Mouse (Mus musculus) stomach, embryonic 16.5 days (tissue): Measurements from ENCODE around the gene Tssc4. TPM values are rescaled to one million over a fixed set of nuclear protein-coding genes. Genes with fewer than 3 reads are reported as not detected.

ENCODE experiments used
- ATAC-seq: fragments of 200-750 bp; cut with Nextera tagmentation; 2 replicates; pipeline ENCODE4 v1.8.0; 2017; ENCODE audit warnings: moderate number of reproducible peaks, moderate TSS enrichment; ENCODE audit not compliant: insufficient read depth, low FRiP score
- H3K27ac ChIP-seq: fragments of 300-500 bp; sonication (generic); 2 replicates; pipeline ENCODE4 v1.5.1; 2014; ENCODE audit warnings: low read length
- H3K27me3 ChIP-seq: fragments of 300-500 bp; sonication (generic); 2 replicates; pipeline ENCODE4 v1.6.1; 2014; ENCODE audit warnings: low read length, control low read depth, mixed read lengths; ENCODE audit not compliant: control insufficient read depth, insufficient read depth
- H3K36me3 ChIP-seq: fragments of 300-500 bp; sonication (generic); 2 replicates; pipeline ENCODE4 v1.6.1; 2014; ENCODE audit warnings: low read length; ENCODE audit not compliant: control insufficient read depth, insufficient read depth
- H3K4me1 ChIP-seq: fragments of 300-500 bp; sonication (generic); 2 replicates; pipeline ENCODE4 v1.6.1; 2014; ENCODE audit warnings: low read length, control low read depth, mixed read lengths; ENCODE audit not compliant: control insufficient read depth, insufficient read depth
- H3K4me2 ChIP-seq: fragments of 300-500 bp; sonication (generic); 2 replicates; pipeline ENCODE4 v1.6.1; 2014; ENCODE audit warnings: low read depth, low read length, mixed read lengths
- H3K4me3 ChIP-seq: fragments of 300-500 bp; sonication (generic); replicated peaks from 2 replicates; pipeline ENCODE4 v1.5.1; 2014; ENCODE audit warnings: mild to moderate bottlenecking, low read length
- H3K9ac ChIP-seq: fragments of 300-500 bp; sonication (generic); 2 replicates; pipeline ENCODE4 v1.6.1; 2014; ENCODE audit warnings: low read length
- H3K9me3 ChIP-seq: fragments of 300-500 bp; sonication (generic); replicated peaks from 2 replicates; pipeline ENCODE4 v1.6.1; 2016; ENCODE audit warnings: low read length, control low read depth; ENCODE audit not compliant: control insufficient read depth
- WGBS: fragments of 180-500 bp; shearing (Covaris S2); extraction: QIAGEN DNeasy Blood & Tissue Kit; methylation state at CpG from one replicate; pipeline ENCODE4 v1.1.7; 2014; 5-methylcytosine and 5-hydroxymethylcytosine counted together
- polyA plus RNA-seq: library from polyadenylated mRNA; unstranded; fragments of >200 nt; fragmentation: Nextera tagmentation; extraction: Ambion mirVana; gene quantifications from 2 replicates; pipeline ENCODE4 v1.2.1, GENCODE M21; 2015

The Tssc4 gene
- polyA plus RNA-seq, 1 experiment from 2014 or later = 75.8 TPM

GRCm38 (mm10) chr7:143059202-143059870, 9.7 kb upstream of the Tssc4 start:
- no peak for ATAC-seq
- 50% methylated on average over 5 of the region's 5 CpGs for WGBS
- peaks cover 58% of the 10 kb centered on the region for H3K4me1 ChIP-seq
- no peak overlapping the region for H3K4me3 ChIP-seq
- no peak overlapping the region for H3K4me2 ChIP-seq
- no peak overlapping the region for H3K9ac ChIP-seq
- H3K27me3 ChIP-seq = no peaks in the 10 kb centered on the region
- H3K36me3 ChIP-seq = peaks cover 20% of the 10 kb centered on the region
- peak overlapping the region; percentile 84 for H3K27ac ChIP-seq
- no peaks in the 10 kb centered on the region for H3K9me3 ChIP-seq

GRCm38 (mm10) chr7:143062704-143063103, 6.3 kb upstream of the Tssc4 start:
- Histone ChIP-seq H3K4me3 (no peak overlapping the region), H3K4me2 (no peak overlapping the region), H3K9me3 (no peaks in the 10 kb centered on the region), H3K27me3 (no peaks in the 10 kb centered on the region), H3K9ac (no peak overlapping the region), H3K4me1 (peaks cover 26% of the 10 kb centered on the region), H3K27ac (no peak overlapping the region), H3K36me3 (peaks cover 27% of the 10 kb centered on the region)
- WGBS = 71% methylated on average over 2 of the region's 2 CpGs
- peak; percentile 25; the same call in 1 of the 2 replicates for ATAC-seq

- H3K4me1 ChIP-seq = peaks cover 15% of the 10 kb centered on the region
- no peaks in the 10 kb centered on the region for H3K9me3 ChIP-seq
- WGBS = 79% methylated on average over 6 of the region's 6 CpGs
- H3K36me3 ChIP-seq = peaks cover 30% of the 10 kb centered on the region
- no peaks in the 10 kb centered on the region for H3K27me3 ChIP-seq
- H3K27ac ChIP-seq = no peak overlapping the region
- no peak overlapping the region for H3K4me2 ChIP-seq
- H3K9ac ChIP-seq = no peak overlapping the region
- no peak for ATAC-seq
- H3K4me3 ChIP-seq = no peak overlapping the region
Observed at GRCm38 (mm10) chr7:143064226-143064625, 4.8 kb upstream of the Tssc4 start.

- Histone ChIP-seq H3K27me3 (no peaks in the 10 kb centered on the region), H3K9ac (no peak overlapping the region), H3K9me3 (no peaks in the 10 kb centered on the region), H3K4me2 (no peak overlapping the region), H3K4me3 (no peak overlapping the region), H3K27ac (no peak overlapping the region), H3K4me1 (peaks cover 15% of the 10 kb centered on the region), H3K36me3 (peaks cover 30% of the 10 kb centered on the region)
- ATAC-seq = no peak
- 84% methylated on average over 2 of the region's 2 CpGs for WGBS
Observed at GRCm38 (mm10) chr7:143065692-143066091, 3.4 kb upstream of the Tssc4 start.

- WGBS = 63% methylated on average over 2 of the region's 2 CpGs
- no peak for ATAC-seq
Observed at GRCm38 (mm10) chr7:143067469-143067868, 1.6 kb upstream of the Tssc4 start.

GRCm38 (mm10) chr7:143067897-143068296, 1.2 kb upstream of the Tssc4 start:
- no peak overlapping the region for H3K4me3 ChIP-seq
- no peak for ATAC-seq
- peak overlapping the region; percentile 96 for H3K27ac ChIP-seq
- 78% methylated on average over 3 of the region's 3 CpGs for WGBS
- H3K4me1 ChIP-seq = peaks cover 18% of the 10 kb centered on the region
- no peaks in the 10 kb centered on the region for H3K27me3 ChIP-seq
- H3K4me2 ChIP-seq = no peak overlapping the region
- 0 out of 2 replicates have a peak overlapping the region, but pooled peaks have one; percentile 15 for H3K9ac ChIP-seq
- H3K36me3 ChIP-seq = peaks cover 26% of the 10 kb centered on the region; the same call in 1 of the 2 replicates
- H3K9me3 ChIP-seq = no peaks in the 10 kb centered on the region

More at GRCm38 (mm10) chr7:143067469-143067868, 1.6 kb upstream of the Tssc4 start:
- peaks cover 29% of the 10 kb centered on the region; the same call in 1 of the 2 replicates for H3K36me3 ChIP-seq
- no peak overlapping the region for H3K4me2 ChIP-seq
- H3K9me3 ChIP-seq = no peaks in the 10 kb centered on the region
- no peak overlapping the region for H3K27ac ChIP-seq
- peaks cover 19% of the 10 kb centered on the region for H3K4me1 ChIP-seq
- H3K9ac ChIP-seq = 0 out of 2 replicates have a peak overlapping the region, but pooled peaks have one; percentile 15
- H3K4me3 ChIP-seq = no peak overlapping the region
- H3K27me3 ChIP-seq = no peaks in the 10 kb centered on the region

- peaks cover 21% of the 10 kb centered on the region; the same call in 1 of the 2 replicates for H3K36me3 ChIP-seq
- H3K9me3 ChIP-seq = no peaks in the 10 kb centered on the region
- H3K27me3 ChIP-seq = no peaks in the 10 kb centered on the region
- H3K4me1 ChIP-seq = peaks cover 18% of the 10 kb centered on the region
- peak overlapping the region; percentile 93 for H3K9ac ChIP-seq
- peak overlapping the region; percentile 96 for H3K27ac ChIP-seq
- H3K4me3 ChIP-seq = peak overlapping the region; percentile 86
- peak overlapping the region; percentile 60 for H3K4me2 ChIP-seq
- 44% methylated on average over 13 of the region's 13 CpGs for WGBS
- peak; percentile 2; the same call in 1 of the 2 replicates for ATAC-seq
Observed at GRCm38 (mm10) chr7:143068316-143068881, 650 bp upstream of the Tssc4 start.

- Histone ChIP-seq H3K9ac (peak overlapping the region; percentile 93), H3K27me3 (no peaks in the 10 kb centered on the region), H3K36me3 (peaks cover 9% of the 10 kb centered on the region; the same call in 1 of the 2 replicates), H3K27ac (peak overlapping the region; percentile 96), H3K4me2 (peak overlapping the region; percentile 95), H3K9me3 (no peaks in the 10 kb centered on the region), H3K4me3 (peak overlapping the region; percentile 86), H3K4me1 (peaks cover 18% of the 10 kb centered on the region)
- 6% methylated on average over 30 of the region's 30 CpGs for WGBS
- peak; percentile 1; the same call in 1 of the 2 replicates for ATAC-seq
Observed at GRCm38 (mm10) chr7:143069751-143070400, 827 bp downstream of the Tssc4 start.
